Mouse (Mus musculus) WW6 (cell line): ENCODE results near the gene Spata6.
A peak's percentile ranks its signal among the peaks of the same experiment; 100 is the strongest.

Experiments
- DNase-seq: peaks from one replicate; pipeline ENCODE4 v3.0.0-alpha.2; 2013; ENCODE audit warnings: low read depth, low spot score

Gene Spata6

DNA sequence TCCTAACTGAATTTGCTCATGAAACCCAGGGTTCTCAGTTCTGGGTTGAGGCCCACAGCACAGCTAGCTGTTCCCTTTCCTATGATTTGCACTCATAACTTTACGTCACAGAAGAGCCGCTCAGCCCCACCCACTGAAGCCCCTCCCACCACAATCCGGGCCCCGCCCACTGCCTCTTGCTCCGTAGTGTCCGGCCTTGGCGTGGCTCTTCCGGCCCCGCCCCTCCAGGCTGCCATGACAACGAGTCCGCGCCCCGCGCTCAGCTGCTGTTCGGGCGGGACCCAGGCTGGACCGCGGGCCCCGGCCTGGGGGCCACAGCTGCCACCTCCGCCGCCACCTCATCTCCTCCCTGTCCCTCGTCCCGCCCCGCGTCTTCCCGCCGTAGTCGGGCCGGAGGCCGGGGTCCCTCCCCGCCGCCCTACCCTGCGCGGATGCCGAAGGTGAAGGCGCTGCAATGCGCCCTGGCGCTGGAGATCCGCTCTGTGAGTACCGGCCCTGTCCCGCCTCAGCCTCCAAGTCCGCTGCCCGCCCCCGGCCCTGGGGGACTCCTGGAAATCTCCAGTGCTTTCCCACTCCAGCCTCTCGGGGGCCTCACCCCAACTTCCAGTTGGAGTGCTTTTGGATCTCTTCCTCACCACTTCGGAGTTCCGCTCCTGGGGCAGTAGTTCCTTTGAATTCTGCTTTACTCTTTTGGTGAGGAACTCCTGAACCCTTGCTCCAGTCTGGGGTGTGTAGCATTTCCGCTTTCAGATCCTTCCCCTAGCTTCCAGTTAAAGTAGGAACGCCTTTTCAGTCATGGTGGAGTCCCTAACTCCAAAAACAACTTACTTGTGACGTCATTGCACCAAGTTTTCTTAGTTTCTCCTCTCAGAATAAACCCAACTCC is at the start of gene Spata6:
Spata6 (plus strand) TSS at position 209 of the 886 bp plus-strand sequence.
- peak; percentile 68 for DNase-seq

DNA sequence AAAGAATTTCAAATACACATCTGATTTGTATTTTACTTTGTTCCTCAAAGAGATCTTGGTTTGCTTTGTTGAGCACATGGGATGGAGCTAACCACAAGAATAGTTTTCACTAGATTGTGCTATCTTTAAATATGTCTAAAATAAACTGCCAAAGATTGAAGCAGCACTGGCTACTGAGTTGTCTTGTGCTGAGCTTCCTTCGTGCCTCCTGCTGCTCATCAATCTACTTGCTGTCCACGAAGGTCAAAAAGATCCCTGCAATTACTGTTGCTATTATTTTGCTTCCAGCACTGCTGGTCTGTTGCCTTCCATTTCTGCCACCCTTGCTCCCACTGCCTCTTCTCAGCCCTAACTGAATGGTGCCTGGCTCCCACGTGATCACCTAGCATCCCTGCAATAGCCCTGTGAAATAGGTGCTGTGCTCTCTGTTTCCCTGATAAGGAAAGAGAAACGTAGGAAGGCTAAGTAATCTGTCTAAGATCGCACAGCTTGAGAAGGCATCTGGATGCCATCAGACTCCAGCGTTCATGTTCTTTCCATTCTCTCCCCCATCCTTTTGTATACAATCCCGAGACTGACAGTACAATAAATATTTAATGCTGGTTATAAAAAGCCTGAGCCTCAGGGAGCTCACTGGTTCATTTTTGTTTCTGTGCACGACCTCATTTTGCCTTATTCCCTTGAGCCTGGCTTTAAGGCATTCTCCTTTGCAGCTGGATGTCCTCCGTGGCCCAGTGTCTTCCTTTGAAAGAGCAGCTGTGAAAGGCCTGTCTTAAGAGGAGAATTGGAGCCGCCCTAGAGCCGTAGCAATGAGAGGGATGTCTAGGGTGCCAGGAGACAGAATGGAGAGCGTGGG is 49.0 kb upstream of the Spata6 start:
- DNase-seq = no peak

GRCm38 (mm10) chr4:111671440-111671839 is 48.3 kb upstream of the Spata6 start:
- DNase-seq = no peak

DNA sequence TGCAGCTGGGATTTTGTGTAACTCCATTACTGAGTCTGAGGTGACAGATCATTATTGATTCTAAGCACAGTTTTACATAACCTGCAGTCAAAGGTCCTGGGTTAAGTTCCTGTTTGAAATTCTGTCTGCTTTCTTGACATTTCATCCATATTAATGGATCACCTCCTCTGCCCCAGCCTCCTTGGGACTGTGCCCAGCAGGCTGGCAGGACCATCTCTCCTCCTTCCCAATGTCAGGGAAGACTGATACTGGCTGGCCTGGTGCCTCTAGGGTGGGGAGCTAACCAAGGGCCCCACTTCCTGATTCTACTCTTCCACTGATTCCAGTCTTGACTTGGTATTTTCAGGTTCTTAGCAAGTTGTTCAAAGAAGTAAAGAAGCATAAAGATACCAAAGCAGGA is 45.9 kb upstream of the Spata6 start:
- DNase-seq = no peak

GRCm38 (mm10) chr4:111681926-111682325 is 37.9 kb upstream of the Spata6 start:
- no peak for DNase-seq

GRCm38 (mm10) chr4:111682793-111683192 is 37.0 kb upstream of the Spata6 start:
- no peak for DNase-seq

DNA sequence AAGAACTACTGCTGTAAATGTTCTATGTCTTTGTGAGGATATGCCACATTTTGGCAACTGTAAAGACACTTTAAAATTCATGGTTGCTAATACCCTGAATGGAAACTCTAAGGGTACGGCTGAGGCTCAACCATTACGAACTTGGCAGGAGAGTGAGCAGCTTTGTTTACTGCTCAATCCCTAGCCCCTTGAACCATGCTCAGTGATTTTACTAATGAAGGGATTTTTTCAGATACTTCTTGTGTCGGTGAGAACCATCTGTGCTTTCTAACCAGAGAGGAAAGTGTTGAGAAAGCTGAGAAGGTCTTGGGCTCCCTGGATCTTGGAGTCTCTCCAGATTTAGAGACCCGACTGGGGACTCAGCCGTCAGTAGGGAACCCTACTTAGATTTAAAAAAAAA is 35.9 kb upstream of the Spata6 start:
- DNase-seq = no peak

- DNase-seq = no peak
Observed at GRCm38 (mm10) chr4:111685951-111686350, 33.8 kb upstream of the Spata6 start.

- peak; percentile 39 for DNase-seq
Observed at GRCm38 (mm10) chr4:111686951-111687350, 32.8 kb upstream of the Spata6 start.

DNA sequence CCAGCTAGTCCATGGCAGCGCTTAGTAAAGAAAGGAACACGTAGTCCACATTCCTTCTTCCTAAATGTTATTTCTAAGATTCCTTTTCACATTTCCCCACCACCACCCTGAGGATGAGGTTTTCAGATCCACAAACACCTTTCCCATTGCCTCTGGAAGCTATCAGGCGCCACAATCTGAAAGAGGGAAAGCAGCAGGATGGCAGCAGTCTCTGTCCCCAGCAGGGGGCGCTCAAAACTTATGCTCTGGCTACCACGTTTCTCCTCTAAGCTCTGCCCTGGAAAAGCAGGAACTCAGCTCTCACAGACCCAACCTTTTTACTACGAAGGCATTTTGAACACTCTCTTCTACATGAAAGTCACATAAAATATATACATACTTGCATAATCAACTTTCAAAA is 32.2 kb upstream of the Spata6 start:
- peak; percentile 39 for DNase-seq

DNA sequence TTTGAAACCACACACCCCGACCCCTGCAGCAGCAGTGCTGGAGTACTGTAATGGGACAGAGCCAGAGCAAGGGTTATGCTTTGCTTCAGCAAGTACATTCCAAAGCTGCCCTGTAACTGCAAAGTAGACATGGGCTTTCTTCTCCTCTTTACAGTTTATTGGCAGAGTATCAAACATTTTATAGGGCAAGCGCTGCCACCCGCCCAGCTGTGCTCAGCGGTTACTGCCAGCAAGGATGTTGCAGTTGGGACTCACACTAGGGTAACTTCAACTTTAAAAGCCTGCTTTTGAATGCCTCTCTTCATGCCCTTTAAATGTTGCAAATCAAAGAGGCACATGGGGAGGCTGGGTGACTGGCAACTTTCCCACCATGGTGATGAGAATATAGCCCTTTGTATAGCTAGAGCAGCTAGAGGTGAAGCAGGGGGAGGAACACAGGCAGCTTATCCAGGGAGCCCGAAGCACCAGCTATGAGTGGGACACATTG is 28.7 kb upstream of the Spata6 start:
- no peak for DNase-seq

- DNase-seq = no peak
Observed at GRCm38 (mm10) chr4:111701381-111701780, 18.4 kb upstream of the Spata6 start.

DNA sequence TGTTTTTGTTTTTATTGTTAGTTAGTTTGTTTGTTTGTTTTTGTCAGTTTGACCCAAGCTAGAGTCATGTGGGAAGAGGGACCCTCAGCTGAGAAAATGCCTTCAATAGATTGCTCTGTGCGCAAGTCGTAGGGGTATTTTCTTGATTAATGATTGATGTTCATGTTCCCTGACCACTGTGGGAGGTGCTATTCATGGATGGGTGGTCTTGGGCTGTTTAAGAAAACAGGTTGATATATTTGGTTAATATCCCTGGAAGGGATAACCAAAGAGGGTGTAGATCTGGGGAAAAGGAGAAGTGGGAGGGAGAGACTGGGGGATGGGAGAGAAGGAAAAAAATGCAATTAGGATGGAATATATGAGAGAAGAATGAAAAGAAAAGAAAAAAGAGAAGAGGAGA is 15.7 kb upstream of the Spata6 start:
- no peak for DNase-seq

GRCm38 (mm10) chr4:111704975-111705374 is 14.8 kb upstream of the Spata6 start:
- DNase-seq = no peak

DNA sequence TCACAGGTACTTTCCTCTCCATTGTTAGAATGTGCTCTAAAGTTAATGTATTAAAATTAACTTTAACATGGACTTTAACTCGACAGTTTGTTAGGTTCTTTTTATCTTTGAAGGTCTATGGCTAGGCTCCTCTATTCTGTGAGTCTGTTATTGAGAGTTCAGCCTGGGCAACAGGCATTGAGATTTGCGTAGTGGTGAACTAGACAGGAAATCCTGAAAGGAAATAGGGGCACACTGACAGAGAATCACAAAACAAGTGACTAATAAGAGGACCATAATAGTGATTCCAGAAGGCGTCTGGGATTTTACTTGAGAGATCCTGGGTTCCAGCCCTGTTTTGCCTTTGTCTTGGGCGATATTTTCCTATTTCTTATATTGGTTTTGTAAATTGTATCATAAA is 488 bp upstream of the Spata6 start:
- DNase-seq = no peak

DNA sequence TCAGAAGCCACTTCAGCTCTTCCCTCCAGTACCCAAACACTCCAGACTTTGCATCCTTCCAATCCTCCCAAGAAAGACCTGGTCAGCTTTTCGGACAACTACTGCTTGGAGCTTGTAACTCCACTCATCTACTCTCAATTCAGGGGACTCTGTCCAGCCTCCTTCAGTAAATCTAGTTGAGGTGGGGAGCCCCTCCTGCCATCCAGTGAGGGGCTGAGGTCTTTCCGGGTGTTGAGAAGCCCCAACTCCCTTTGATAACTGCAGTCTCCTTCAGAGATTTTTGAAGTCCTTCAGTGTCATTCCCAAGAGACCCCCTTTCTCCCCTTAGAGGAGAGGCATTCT is 849 bp downstream of the Spata6 start:
- DNase-seq = no peak

GRCm38 (mm10) chr4:111721121-111721840 is 1.5 kb downstream of the Spata6 start:
- DNase-seq = no peak

- DNase-seq = no peak
Observed at GRCm38 (mm10) chr4:111737551-111737950, 17.8 kb downstream of the Spata6 start.

DNA sequence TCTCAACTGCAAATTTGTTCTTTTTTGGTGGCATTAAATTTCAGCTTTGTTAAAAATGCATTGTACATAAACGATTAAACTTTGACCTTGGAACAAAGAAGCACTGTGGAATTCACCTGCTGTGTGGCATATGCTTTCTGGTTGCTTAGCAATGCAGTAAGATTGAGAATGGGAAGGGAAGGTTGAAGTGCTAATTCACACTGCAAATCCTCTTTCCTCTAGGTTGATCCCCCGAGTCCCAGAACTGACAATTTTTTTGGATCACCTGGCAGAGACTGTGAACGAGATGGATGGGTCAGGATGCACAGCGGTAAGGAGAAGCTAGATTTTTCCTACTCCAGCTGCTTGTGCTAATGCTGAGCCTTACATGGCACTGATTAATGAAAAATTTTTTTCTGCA is 60.7 kb downstream of the Spata6 start:
- DNase-seq = no peak

DNA sequence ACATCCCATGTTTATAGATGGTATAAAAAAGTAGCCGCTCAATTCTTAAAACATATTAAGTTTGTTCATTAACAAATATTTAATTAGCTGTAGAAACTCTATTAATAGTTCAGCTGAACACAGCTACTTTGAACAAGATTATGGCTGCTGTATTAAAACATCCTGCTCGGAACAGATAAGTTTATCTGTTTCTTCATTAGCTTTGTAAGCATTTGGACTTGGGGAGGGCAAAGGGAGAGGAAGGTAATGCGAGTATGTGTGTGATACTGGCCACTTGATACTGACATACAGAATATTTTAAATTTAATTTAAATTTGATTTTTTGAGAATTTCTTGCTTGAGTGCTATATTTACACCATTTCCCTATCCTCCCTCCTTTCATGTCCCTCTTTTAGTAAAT is 80.1 kb downstream of the Spata6 start:
- DNase-seq = no peak

DNA sequence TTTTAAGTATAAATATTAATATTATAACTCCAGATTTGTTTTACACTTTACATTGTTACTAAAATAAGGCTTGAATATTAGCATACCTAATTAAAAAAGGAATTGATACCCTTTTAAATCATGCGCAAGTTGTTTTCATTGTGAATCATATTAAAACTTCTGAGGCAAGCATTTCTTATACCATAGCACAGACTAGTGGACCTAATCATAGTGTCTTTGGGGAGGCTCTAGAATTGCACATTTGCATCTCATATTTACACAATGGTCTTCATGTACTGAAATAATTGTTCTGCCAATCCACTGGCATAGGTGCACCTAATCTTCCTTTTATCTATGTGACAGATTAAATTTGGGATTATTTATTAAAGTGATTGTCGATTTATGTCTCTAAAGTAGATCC is 83.4 kb downstream of the Spata6 start:
- no peak for DNase-seq

DNA sequence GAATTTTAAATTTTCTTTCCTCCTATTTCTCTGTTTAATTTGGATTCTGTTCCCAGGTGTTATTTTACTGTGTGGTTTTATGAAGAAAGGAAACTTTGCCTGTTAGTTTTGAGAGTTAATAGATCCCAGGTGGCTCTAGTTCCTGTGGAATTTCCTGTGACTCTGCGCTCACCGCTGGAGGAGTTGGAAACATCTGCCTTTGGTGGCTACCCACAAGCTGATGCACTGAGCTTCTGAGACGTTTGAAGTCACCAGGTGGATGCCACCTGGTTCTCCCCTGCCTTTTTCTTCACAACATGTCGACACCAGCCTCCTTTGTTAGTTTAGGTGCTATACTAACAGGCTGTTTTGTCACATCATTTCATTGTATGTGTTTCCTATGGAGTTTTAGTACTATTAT is 97.7 kb downstream of the Spata6 start:
- DNase-seq = no peak
